Mouse (Mus musculus): ENCODE data around the gene Tnfrsf1b. TPM values are rescaled to one million over a fixed set of nuclear protein-coding genes. Genes with fewer than 3 reads are reported as not detected.

Gene Tnfrsf1b
- 100 to 1,000 TPM; 797 to 800 TPM for total RNA-seq (2023)

DNA sequence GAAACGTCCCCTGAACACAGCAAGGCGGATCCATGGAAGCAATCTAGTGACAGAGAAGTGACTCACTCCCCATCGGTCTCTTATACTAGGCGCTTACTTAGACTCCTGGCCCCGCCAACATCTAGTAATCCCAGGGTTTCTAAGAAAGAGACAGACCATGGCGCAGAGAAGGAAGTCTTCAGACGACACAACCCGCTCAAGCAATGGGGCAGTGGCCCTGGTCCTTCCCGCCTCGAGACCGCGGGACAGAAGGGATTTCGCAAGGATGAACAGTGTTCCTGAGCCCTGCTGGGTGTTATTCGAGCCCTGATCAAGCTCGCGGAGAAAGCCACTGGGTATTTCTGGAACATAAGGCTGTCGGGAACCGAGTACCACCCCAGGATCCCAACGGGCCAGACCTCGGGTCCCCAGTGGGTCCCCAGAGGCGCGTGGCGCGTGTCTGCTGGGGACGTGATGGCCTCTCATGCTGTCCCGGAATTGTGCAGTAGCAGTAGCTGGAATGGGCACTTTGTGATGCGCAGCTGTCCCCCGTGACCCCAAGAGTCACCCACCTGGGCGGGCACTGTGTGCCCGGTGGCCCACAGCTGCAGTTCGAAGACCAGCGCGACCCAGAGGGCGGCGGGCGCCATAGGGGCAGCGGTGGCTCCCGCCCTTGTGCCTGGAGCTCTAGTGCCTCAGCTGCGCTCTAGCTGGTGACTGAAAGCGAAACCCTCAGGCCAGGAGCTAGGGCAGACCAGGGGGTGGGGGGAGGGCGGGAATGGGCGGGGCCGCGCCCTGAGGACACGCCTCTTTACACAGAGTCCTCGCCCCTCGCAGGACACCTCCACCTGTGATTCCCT lies at the start of gene Tnfrsf1b:
Gene Tnfrsf1b, minus strand, starts transcription at position 698 of the 839 bp plus-strand sequence.

DNA sequence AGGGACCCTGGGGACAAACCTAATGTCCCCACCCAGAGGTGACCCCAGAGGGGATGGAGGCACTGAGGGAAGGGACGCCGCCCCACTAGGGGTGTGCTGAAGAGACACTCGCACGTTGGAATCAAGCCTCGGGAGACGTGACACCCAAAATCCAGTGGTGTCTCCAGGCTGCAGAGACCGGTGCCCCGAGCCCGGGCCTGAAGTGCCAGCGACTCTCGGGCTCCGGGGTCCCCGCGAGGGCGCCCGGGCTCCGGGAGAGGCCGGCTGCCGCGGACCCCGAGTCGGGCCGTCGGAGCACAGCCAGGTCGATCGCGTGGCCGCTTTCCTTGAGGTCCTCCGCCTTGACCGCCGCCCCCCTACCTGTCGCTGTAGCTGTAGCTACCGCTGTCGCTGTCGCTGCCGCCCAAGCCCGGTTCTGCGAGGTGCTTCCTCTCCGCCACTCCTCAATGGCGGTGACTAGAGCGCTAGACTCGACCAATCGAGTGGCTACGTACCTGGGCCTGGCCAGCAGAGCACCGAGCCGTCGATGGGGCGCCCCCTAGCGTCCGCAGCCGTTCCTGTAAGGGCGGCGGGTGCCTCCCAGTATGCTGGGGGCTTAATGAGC lies 52.0 kb downstream of the Tnfrsf1b start, which contains the start of gene Vps13d:
Gene Vps13d, minus strand, starts transcription at position 447 of the 604 bp plus-strand sequence.

Other genes with a start within 250 kb of the Tnfrsf1b start
- gene Vps13d, start 51.9 kb downstream of the Tnfrsf1b start, total RNA-seq (2023): 10 to 100 TPM; 44.7 to 51.7 TPM
- gene Tnfrsf8, start 68.3 kb upstream of the Tnfrsf1b start, total RNA-seq (2023): 1 to 10 TPM; 8.1 to 8.5 TPM